Mouse (Mus musculus) C2C12 (cell line): ENCODE results near the gene C530008M17Rik. TPM values are rescaled to one million over a fixed set of nuclear protein-coding genes. Genes with fewer than 3 reads are reported as not detected.

ENCODE experiments used
- H3K27me3 ChIP-seq: one replicate; pipeline ENCODE4 v1.6.1; 2011; ENCODE audit not compliant: control insufficient read depth, insufficient read depth, insufficient read length
- H3K36me3 ChIP-seq: one replicate; pipeline ENCODE4 v1.6.1; 2011; ENCODE audit not compliant: control insufficient read depth, insufficient read depth
- H3K4me3 ChIP-seq: one replicate; pipeline ENCODE4 v1.5.1; 2011; ENCODE audit warnings: mild to moderate bottlenecking, control low read depth; ENCODE audit not compliant: poor library complexity, insufficient read depth, severe bottlenecking
- H3K79me2 ChIP-seq: one replicate; pipeline ENCODE4 v1.6.1; 2011; ENCODE audit not compliant: control insufficient read depth, insufficient read depth
- H3K79me3 ChIP-seq: one replicate; pipeline ENCODE4 v1.6.1; 2011; ENCODE audit warnings: low read depth, control low read depth
- H3ac ChIP-seq: one replicate; pipeline ENCODE3; 2011; ENCODE audit warnings: low read depth; ENCODE audit not compliant: control insufficient read depth, insufficient read length
- CEBPB ChIP-seq: IDR thresholded peaks from one replicate; pipeline ENCODE4 v1.6.1; 2011; ENCODE audit warnings: low read depth, mild to moderate bottlenecking, control low read depth, moderate library complexity
- CTCF ChIP-seq: IDR thresholded peaks from one replicate; pipeline ENCODE4 v1.5.1; 2011; ENCODE audit not compliant: control insufficient read depth, insufficient read depth, insufficient read length
- FOSL1 ChIP-seq: IDR thresholded peaks from one replicate; pipeline ENCODE4 v1.8.0; 2011; ENCODE audit warnings: mild to moderate bottlenecking, low read length; ENCODE audit not compliant: poor library complexity, insufficient read depth, severe bottlenecking
- MAX ChIP-seq: IDR thresholded peaks from one replicate; pipeline ENCODE4 v1.6.1; 2011; ENCODE audit warnings: mild to moderate bottlenecking, control low read depth
- MYOD1 ChIP-seq: IDR thresholded peaks from one replicate; pipeline ENCODE4 v1.6.1; 2011; ENCODE audit warnings: low read depth; ENCODE audit not compliant: control insufficient read depth, insufficient read length
- MYOG ChIP-seq: IDR thresholded peaks from one replicate; pipeline ENCODE4 v1.6.1; 2011; ENCODE audit not compliant: control insufficient read depth, insufficient read length; ENCODE audit errors: extremely low read depth
- USF1 ChIP-seq: IDR thresholded peaks from one replicate; pipeline ENCODE4 v1.6.1; 2011; ENCODE audit warnings: low read depth, mild to moderate bottlenecking, control low read depth, moderate library complexity
- polyA plus RNA-seq: library from polyadenylated mRNA; unstranded; fragments of >200 nt; fragmentation: generic; extraction: Trizol; gene quantifications from one replicate; pipeline ENCODE4 v1.2.1, GENCODE M21; 2012; ENCODE audit warnings: missing spikeins

C530008M17Rik gene
- polyA plus RNA-seq, 1 experiment: 4.6 TPM

DNA sequence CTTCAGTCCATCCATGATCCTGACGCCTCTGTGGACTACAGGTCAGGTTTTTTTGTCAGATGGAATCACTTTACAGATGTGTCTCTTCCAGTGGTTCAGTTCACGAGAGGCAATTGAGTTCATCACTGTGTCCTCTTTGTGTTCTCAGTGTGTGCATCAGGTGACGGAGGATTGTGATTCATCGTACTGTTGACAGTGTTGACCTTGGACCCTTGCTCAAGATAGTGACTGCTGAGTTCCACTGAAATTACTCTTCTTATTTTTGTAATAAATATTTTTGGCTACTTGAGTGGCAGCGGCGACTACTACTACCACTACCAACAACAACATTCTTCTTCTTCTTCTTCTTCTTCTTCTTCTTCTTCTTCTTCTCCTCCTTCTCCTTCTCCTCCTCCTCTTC, 85.2 kb downstream of the C530008M17Rik start:
- Histone ChIP-seq H3K36me3 (no peaks in the 10 kb centered on the region), H3K79me3 (no peaks in the 10 kb centered on the region), H3K79me2 (no peaks in the 10 kb centered on the region), H3ac (no peak overlapping the region), H3K4me3 (no peak overlapping the region), H3K27me3 (no peaks in the 10 kb centered on the region)
- TF ChIP-seq CTCF (no peak), MYOG (no peak), FOSL1 (no peak), USF1 (no peak), MYOD1 (no peak), MAX (no peak), CEBPB (no peak)

DNA sequence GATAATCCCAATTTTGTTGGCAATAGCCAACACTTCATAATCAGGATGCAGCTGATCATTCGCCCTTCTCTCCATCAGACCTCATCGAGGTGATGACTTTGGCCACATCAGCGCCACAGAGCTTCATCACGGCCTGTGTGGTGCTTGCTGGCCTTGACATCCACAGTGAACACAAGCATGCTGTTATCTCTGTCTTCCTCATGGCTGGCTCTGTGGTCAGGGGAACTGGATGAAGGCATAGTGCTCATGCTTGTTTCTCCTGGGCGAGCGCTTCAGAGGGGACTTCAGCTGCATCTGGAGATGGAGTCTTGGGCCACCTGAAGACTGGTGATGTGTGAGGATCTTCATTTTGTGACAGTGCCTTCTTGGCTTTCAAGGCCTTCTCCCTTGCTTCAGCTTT, 85.8 kb downstream of the C530008M17Rik start:
- Histone ChIP-seq H3K27me3 (no peaks in the 10 kb centered on the region), H3K4me3 (no peak overlapping the region), H3K36me3 (no peaks in the 10 kb centered on the region), H3K79me3 (no peaks in the 10 kb centered on the region), H3K79me2 (no peaks in the 10 kb centered on the region), H3ac (no peak overlapping the region)
- TF ChIP-seq MAX (no peak), CTCF (no peak)

DNA sequence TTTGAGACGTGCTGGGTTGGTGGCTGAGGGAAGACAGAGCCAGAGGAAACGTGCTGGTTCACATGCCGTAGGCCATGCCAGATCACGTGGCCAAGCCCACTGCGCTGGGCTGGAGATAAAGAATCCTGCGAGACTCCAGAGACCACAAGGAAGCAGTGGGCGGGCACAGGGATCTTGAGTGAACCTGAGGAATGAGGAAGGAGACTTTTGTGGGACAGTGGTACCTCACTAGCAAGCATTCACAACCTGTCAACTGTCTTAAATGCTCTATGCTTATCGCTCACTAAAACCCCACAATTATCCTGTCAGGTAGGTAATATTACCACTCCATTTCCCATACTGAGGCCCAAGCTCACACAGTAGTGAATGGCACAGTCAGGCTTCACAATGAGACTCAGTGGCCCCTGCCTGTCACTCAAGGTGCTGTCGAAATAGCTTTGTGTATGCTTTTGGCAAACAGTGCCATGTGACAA, 88.5 kb downstream of the C530008M17Rik start:
- Histone ChIP-seq H3K4me3 (no peak overlapping the region), H3K79me3 (no peaks in the 10 kb centered on the region), H3ac (no peak overlapping the region), H3K79me2 (no peaks in the 10 kb centered on the region), H3K27me3 (no peaks in the 10 kb centered on the region), H3K36me3 (no peaks in the 10 kb centered on the region)
- no peak for TF ChIP-seq MAX
- TF ChIP-seq FOSL1: no peak
- TF ChIP-seq MYOG: no peak
- no peak for TF ChIP-seq MYOD1
- TF ChIP-seq CTCF: no peak
- TF ChIP-seq CEBPB: no peak
- no peak for TF ChIP-seq USF1

DNA sequence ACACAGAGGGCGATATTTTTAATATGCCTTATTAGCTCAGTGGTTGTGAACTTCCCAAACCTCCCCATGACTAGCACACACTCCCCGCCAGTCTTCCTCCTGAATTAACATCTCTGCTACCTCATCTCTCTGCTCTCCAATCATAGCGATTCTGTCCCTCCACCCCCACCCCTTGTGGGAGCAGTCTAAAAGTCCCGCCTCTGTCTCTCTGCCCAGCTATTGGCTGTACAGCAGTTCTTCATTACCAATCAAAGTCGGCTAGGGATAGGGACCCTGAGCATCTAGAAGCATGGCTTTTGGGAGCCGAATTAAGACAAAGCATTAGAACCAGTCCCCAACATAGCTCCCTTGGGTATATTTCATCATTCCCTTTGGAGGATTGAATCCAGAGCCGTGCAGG, 91.5 kb downstream of the C530008M17Rik start:
- H3ac ChIP-seq: no peak overlapping the region

DNA sequence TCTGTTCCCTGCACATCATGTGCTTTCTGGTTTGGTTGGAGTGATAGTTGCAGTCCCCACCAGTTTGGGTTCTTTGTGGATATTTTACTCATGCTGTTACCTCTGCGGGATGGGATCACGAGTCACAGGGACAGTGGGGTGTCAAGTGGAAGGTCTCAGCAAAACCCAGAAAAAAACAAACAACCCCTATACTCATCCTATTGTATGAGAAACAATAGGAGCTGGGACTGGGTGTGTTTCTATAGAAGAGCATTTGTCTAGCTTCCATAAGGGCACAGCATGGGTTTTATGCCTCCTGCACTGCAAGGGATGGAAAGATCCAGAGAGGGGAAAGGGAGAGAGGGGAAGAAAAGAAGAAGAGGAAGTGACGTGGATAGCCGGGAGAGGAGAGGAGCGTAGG, 96.0 kb downstream of the C530008M17Rik start:
- H3K79me3 ChIP-seq: no peaks in the 10 kb centered on the region
- H3K27me3 ChIP-seq: no peaks in the 10 kb centered on the region
- TF ChIP-seq CTCF: no peak
- TF ChIP-seq USF1: no peak
- H3K36me3 ChIP-seq: no peaks in the 10 kb centered on the region
- H3ac ChIP-seq: no peak overlapping the region
- no peak overlapping the region for H3K4me3 ChIP-seq
- no peaks in the 10 kb centered on the region for H3K79me2 ChIP-seq

More for the DNA sequence above, 91.5 kb downstream of the C530008M17Rik start:
- Histone ChIP-seq H3K79me3 (no peaks in the 10 kb centered on the region), H3K27me3 (no peaks in the 10 kb centered on the region), H3K79me2 (no peaks in the 10 kb centered on the region), H3K36me3 (no peaks in the 10 kb centered on the region), H3K4me3 (no peak overlapping the region)
- TF ChIP-seq MAX (no peak), MYOG (no peak), USF1 (no peak)

DNA sequence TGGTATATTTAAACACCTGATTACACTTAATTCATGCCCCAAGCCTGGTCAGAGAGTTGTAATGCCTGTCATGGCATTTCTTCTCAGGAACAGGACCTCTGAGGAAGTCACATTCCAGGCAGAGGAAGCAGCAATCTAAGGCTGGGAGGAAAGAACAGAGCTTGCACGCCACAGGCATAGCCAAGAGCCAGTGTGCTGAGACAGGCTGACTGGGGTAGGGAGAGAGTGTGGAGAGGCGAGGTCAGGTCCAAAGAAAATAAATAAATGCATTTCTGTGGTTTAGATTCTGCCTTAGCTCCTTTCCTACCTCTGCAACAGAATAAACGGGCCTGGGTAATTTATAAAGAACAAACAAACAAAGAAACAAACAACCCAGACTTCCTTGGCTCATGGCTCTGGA, 104.0 kb downstream of the C530008M17Rik start:
- TF ChIP-seq MYOG (no peak), CEBPB (no peak), MYOD1 (no peak), CTCF (no peak), USF1 (no peak), FOSL1 (no peak), MAX (no peak)
- Histone ChIP-seq H3K79me3 (no peaks in the 10 kb centered on the region), H3K27me3 (no peaks in the 10 kb centered on the region), H3ac (no peak overlapping the region), H3K4me3 (no peak overlapping the region), H3K79me2 (no peaks in the 10 kb centered on the region), H3K36me3 (no peaks in the 10 kb centered on the region)
